Mouse (Mus musculus) megakaryocyte, embryonic 14.5 days (primary cell): ENCODE results near the gene Cracr2b. TPM values are rescaled to one million over a fixed set of nuclear protein-coding genes. Genes with fewer than 3 reads are reported as not detected.

Experiments
- H3K27me3 ChIP-seq: replicated peaks from 2 replicates; pipeline ENCODE3; 2012; ENCODE audit warnings: inconsistent platforms
- H3K36me3 ChIP-seq: replicated peaks from 2 replicates; pipeline ENCODE3; 2012; ENCODE audit warnings: low read length, inconsistent platforms, mixed read lengths
- H3K4me1 ChIP-seq: 2 replicates; pipeline ENCODE4 v1.6.1; 2012; ENCODE audit warnings: inconsistent platforms
- H3K4me3 ChIP-seq: replicated peaks from 2 replicates; pipeline ENCODE3; 2012; ENCODE audit warnings: moderate library complexity, mild to moderate bottlenecking, inconsistent platforms
- H3K9me3 ChIP-seq: 2 replicates; pipeline ENCODE4 v1.6.1; 2012; ENCODE audit warnings: inconsistent platforms
- FLI1 ChIP-seq: IDR thresholded peaks from 2 replicates; pipeline ENCODE4 v1.6.1; 2012; ENCODE audit warnings: low read length, inconsistent platforms, mixed read lengths
- GATA1 ChIP-seq: IDR thresholded peaks from 3 replicates; pipeline ENCODE4 v1.6.1; 2012; ENCODE audit warnings: mixed read lengths, low read length, inconsistent platforms, borderline replicate concordance
- polyA plus RNA-seq: library from polyadenylated mRNA; stranded (reverse); fragments of >175 nt; gene quantifications from 2 replicates; pipeline ENCODE4 v1.2.3, GENCODE M21; 2012; ENCODE audit warnings: low replicate concordance; ENCODE audit not compliant: insufficient read depth

Gene Cracr2b
- polyA plus RNA-seq, 1 experiment: 29.4 TPM

DNA sequence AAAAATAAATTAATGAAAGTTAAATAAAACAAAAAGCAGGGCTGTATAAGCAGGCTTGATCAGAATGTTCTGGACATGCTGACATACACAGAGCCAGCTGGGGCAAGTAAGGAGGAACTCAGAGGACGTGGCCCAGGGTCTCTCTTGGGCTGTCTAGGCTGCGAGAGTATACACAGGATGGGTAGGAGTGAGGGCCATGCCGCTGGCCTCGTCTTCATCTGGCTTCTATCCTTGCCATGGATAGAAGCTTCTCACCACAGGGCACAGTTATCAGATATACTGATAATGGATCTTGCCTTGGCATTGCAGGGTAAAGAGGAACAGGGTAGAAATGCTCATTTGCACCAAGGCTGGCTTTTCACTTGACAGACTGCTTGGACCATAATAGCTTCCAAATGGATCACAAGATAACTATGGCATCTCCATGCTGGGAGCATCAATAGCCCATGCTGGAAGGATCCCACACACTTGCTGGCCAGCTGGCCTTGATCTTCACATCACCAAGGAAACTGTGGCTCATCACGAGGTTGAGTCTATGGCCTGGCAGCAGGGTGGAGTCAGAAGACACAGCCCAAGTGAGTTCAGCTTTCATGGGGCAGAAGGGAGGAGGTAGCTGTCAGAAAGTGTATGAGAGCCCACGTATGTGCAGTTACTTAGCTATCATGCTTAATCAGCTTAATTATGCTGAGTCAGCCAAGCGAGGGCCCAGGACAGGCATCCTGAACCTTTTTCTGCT, 41.1 kb downstream of the Cracr2b start:
- Histone ChIP-seq H3K4me3 (no peak overlapping the region), H3K27me3 (no peaks in the 10 kb centered on the region), H3K9me3 (no peaks in the 10 kb centered on the region), H3K4me1 (peaks cover 31% of the 10 kb centered on the region), H3K36me3 (peaks cover 71% of the 10 kb centered on the region)
- TF ChIP-seq GATA1: no peak
- no peak for TF ChIP-seq FLI1

DNA sequence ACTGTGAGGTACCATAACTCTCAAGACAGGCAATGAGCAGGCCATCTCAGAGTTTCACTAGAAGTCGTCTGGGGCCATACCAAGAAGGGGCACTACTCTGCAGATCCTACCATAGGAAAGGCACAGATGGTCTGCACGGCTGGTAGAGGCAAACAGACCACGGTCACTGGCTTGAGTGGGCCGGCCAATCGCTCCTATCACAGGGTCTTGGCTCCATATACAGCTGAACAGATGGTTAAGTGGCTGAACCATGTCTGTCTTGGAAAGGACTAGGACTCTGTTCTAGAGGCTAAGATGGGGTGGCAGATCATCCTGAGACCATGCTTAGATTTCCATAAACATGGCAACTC, 41.6 kb downstream of the Cracr2b start:
- no peak overlapping the region for H3K4me3 ChIP-seq
- peaks cover 30% of the 10 kb centered on the region for H3K4me1 ChIP-seq
- no peaks in the 10 kb centered on the region for H3K27me3 ChIP-seq
- H3K36me3 ChIP-seq: peaks cover 68% of the 10 kb centered on the region
- no peaks in the 10 kb centered on the region for H3K9me3 ChIP-seq
- TF ChIP-seq GATA1: no peak
- TF ChIP-seq FLI1: no peak

DNA sequence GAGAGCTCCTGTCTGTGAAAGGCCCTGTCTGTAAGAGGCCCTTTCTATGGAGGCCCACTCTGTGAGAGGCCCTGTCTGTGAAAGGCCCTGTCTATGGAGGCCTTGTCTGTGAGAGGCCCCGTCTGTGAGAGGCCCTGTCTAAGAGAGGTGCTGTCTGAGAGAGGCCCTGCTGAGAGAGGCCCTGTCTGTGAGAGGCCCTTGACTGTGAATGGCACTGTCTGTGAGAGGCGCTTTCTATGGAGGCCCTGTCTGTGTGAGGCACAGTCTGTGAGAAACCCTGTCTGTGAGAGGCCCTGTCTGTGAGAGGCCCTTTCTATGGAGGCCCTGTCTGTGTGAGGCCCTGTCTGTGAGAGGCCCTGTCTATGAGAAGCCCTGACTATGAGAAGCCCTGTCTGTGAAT, 45.4 kb downstream of the Cracr2b start:
- Histone ChIP-seq H3K36me3 (peaks cover 71% of the 10 kb centered on the region), H3K9me3 (no peaks in the 10 kb centered on the region), H3K27me3 (no peaks in the 10 kb centered on the region), H3K4me3 (no peak overlapping the region), H3K4me1 (peaks cover 35% of the 10 kb centered on the region)
- TF ChIP-seq FLI1 (no peak), GATA1 (no peak)

DNA sequence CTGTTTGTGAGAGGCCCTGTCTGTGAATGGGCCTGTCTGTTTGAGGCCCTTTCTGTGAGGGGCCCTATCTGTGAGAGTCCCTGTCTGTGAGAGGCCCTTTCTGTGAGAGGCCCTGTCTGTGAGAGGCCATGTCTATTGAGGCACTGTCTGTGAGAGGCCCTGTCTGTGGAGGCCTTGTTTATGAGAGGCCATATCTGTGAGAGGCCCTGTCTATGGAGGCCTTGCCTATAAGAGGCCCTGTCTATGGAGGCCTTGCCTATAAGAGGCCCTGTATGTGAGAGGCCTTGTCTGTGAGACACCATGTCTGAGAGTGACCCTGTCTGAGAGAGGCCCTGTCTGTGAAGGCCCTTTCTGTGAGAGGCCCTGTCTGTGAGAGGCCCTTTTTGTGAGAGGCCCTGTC, 47.3 kb downstream of the Cracr2b start:
- no peak for TF ChIP-seq GATA1
- TF ChIP-seq FLI1: no peak
- H3K36me3 ChIP-seq: peaks cover 71% of the 10 kb centered on the region
- no peaks in the 10 kb centered on the region for H3K9me3 ChIP-seq
- H3K4me1 ChIP-seq: peaks cover 27% of the 10 kb centered on the region
- no peak overlapping the region for H3K4me3 ChIP-seq
- no peaks in the 10 kb centered on the region for H3K27me3 ChIP-seq

DNA sequence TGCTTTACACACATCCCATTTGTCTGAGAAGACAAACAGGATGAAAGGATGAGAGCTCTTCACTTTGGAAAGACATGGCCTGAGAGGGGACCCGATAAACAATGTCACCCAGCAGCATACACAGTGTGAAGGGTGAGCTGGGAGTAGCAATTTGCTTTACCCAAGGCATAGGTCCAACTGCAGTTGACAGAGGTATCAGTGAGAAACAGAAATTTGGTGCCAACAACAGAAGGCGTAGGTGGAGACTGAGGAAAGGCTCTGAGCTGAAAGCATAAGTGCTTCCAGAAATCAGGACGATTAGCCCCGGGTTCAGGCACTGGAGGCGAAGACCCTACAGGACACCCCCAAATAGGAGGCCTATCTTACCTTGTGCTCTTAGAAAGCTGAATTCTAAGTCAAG, 49.3 kb downstream of the Cracr2b start:
- H3K36me3 ChIP-seq: peaks cover 88% of the 10 kb centered on the region
- no peak for TF ChIP-seq FLI1
- no peak for TF ChIP-seq GATA1
- no peaks in the 10 kb centered on the region for H3K9me3 ChIP-seq
- H3K4me1 ChIP-seq: peaks cover 27% of the 10 kb centered on the region
- no peak overlapping the region for H3K4me3 ChIP-seq
- no peaks in the 10 kb centered on the region for H3K27me3 ChIP-seq

DNA sequence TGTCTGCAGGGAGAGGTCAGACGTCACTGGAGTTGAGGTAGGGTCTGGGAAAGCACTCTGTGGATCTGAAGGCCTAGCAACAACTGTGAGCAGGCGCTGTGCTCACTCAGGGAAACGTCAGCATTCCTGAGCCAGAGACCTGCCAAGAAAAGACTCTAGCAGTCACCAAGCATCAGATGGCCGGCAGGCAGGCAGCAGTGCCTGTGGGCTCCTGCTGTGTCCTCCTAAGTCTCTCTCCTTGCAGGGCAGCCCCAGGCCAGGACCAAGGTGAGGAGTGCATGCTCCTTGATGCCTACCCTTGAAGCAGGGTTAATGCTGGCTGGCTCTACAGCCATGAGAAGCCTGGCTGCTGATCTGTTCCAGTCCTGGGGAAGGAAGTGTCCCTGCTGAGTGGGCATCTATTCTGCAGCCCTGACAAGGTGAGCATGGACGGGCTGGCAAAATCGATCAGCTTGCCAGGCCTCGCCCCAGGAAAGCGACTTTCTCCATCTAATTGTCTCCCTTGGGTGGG, 49.8 kb downstream of the Cracr2b start:
- H3K36me3 ChIP-seq: peaks cover 90% of the 10 kb centered on the region
- TF ChIP-seq FLI1 (no peak), GATA1 (no peak)
- peaks cover 27% of the 10 kb centered on the region for H3K4me1 ChIP-seq

More for the DNA sequence above, 49.8 kb downstream of the Cracr2b start:
- Histone ChIP-seq H3K4me3 (no peak overlapping the region), H3K27me3 (no peaks in the 10 kb centered on the region), H3K9me3 (no peaks in the 10 kb centered on the region)

Other genes starting within 250 kb of the Cracr2b start
- gene Lmntd2, start 247.0 kb upstream of the Cracr2b start, polyA plus RNA-seq: 0.57 TPM in 1 of 2 replicates, not detected in the other
- gene Rassf7, start 245.2 kb upstream of the Cracr2b start, polyA plus RNA-seq: 3.6 and 11.1 TPM in 2 replicates
- 82.9 and 114 TPM in 2 replicates for gene Phrf1, start 232.3 kb upstream of the Cracr2b start, polyA plus RNA-seq
- gene Irf7, start 194.6 kb upstream of the Cracr2b start, polyA plus RNA-seq: 154 and 188 TPM in 2 replicates
- gene Cdhr5, start 184.3 kb upstream of the Cracr2b start, polyA plus RNA-seq: not detected in 2 replicates
- gene Sct, start 182.0 kb upstream of the Cracr2b start, polyA plus RNA-seq: not detected in 2 replicates
- 0.04 TPM in 1 of 2 replicates, not detected in the other for gene Drd4, start 169.1 kb upstream of the Cracr2b start, polyA plus RNA-seq
- gene Deaf1, start 133.4 kb upstream of the Cracr2b start, polyA plus RNA-seq: 52.9 and 121 TPM in 2 replicates
- 12.3 and 27.1 TPM in 2 replicates for gene Tmem80, start 133.4 kb upstream of the Cracr2b start, polyA plus RNA-seq
- 0.10 TPM in 1 of 2 replicates, not detected in the other for gene Eps8l2, start 122.2 kb upstream of the Cracr2b start, polyA plus RNA-seq
- gene Taldo1, start 68.9 kb upstream of the Cracr2b start, polyA plus RNA-seq: 173 and 451 TPM in 2 replicates
- gene Gatd1, start 47.0 kb upstream of the Cracr2b start, polyA plus RNA-seq: 11.1 TPM in 1 of 2 replicates, not detected in the other
- gene Cend1, start 31.6 kb upstream of the Cracr2b start, polyA plus RNA-seq: not detected in 2 replicates
- 22.2 and 47.0 TPM in 2 replicates for gene Slc25a22, start 23.2 kb upstream of the Cracr2b start, polyA plus RNA-seq
- 13.0 and 25.6 TPM in 2 replicates for gene Pidd1, start 17.1 kb upstream of the Cracr2b start, polyA plus RNA-seq
- 6,138 and 9,533 TPM in 2 replicates for gene Rplp2, start 13.7 kb upstream of the Cracr2b start, polyA plus RNA-seq
- gene Pnpla2, start 5.9 kb upstream of the Cracr2b start, polyA plus RNA-seq: 230 and 314 TPM in 2 replicates
- gene Cd151, start 6.3 kb downstream of the Cracr2b start, polyA plus RNA-seq: 56.1 and 168 TPM in 2 replicates
- 49.6 and 150 TPM in 2 replicates for gene Polr2l, start 14.0 kb downstream of the Cracr2b start, polyA plus RNA-seq
- gene Tspan4, start 14.1 kb downstream of the Cracr2b start, polyA plus RNA-seq: 53.2 and 54.8 TPM in 2 replicates
- 28.4 and 49.7 TPM in 2 replicates for gene Chid1, start 78.8 kb downstream of the Cracr2b start, polyA plus RNA-seq
- gene Ap2a2, start 101.1 kb downstream of the Cracr2b start, polyA plus RNA-seq: 22.5 and 22.9 TPM in 2 replicates
- gene Muc6, start 194.2 kb downstream of the Cracr2b start, polyA plus RNA-seq: 1.3 and 4.0 TPM in 2 replicates
- 0.10 and 1.1 TPM in 2 replicates for gene Muc2, start 229.2 kb downstream of the Cracr2b start, polyA plus RNA-seq